Mouse (Mus musculus) urinary bladder, adult 2 months (tissue): ENCODE data around the gene Atf6b. TPM values are rescaled to one million over a fixed set of nuclear protein-coding genes. Genes with fewer than 3 reads are reported as not detected.

Experiments used
- DNase-seq: peaks from one replicate; pipeline ENCODE4 v3.0.0; 2022; ENCODE audit warnings: low spot score
- polyA plus RNA-seq: library from polyadenylated mRNA; depleted of rRNA; stranded (reverse); fragments of >200 nt; gene quantifications from 2 replicates; pipeline ENCODE4 v1.2.3, GENCODE M21; 2012

Atf6b gene
- polyA plus RNA-seq, 1 experiment = 42.1 TPM

- peak; percentile 69 for DNase-seq
Observed at GRCm38 (mm10) chr17:34627093-34627942, 19.6 kb upstream of the Atf6b start.

GRCm38 (mm10) chr17:34627943-34628643 lies 18.9 kb upstream of the Atf6b start, which contains the start of gene Ppt2:
Gene Ppt2, minus strand, starts transcription at chr17:34628510.
- peak; percentile 64 for DNase-seq

GRCm38 (mm10) chr17:34628644-34628967 lies 18.3 kb upstream of the Atf6b start:
- DNase-seq = no peak

GRCm38 (mm10) chr17:34629221-34629751 lies 17.7 kb upstream of the Atf6b start, which contains the start of gene Prrt1:
Gene Prrt1, plus strand, starts transcription at chr17:34629533.
- DNase-seq = no peak

DNA sequence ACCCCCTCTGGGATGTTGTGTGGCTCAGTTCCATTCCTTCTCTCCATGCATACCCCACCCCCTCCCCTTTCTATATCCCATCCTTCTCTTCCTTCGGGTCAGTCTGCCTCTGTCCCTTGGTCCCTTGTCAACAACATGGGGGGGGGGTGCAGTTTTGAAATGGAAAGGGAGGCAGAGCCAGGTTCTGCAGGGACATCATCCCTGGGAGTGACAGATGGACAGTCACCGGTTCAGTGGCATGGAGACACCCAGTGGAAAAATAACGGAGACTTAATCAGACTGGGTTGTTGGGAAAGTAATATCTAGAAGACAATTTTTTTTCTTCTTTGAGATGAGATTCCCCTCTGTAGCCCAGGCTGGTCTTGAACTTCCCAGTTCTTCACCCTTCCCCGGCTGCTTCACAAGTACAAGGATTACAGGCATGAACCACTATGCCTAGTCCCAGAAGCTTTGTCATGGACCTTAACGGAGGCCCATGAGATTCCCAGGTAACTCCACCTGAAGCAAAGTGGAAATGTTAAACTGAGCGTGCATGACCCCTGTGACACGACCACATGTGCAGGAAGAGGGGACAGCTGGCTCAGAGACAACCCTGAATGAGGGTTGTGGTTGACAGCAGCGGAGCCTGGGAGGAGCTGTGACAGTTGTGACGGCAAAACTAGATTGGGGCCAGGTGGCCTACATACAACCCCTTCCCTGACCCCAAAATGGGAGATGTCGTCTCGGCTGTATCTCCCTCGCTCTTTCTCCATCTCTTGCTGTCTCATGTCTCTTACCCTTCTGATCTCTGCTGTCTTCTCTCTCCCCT lies 16.9 kb upstream of the Atf6b start:
- no peak for DNase-seq

- no peak for DNase-seq
Observed at GRCm38 (mm10) chr17:34630761-34631301, 16.1 kb upstream of the Atf6b start.

GRCm38 (mm10) chr17:34631647-34632046 lies 15.3 kb upstream of the Atf6b start:
- no peak for DNase-seq

DNA sequence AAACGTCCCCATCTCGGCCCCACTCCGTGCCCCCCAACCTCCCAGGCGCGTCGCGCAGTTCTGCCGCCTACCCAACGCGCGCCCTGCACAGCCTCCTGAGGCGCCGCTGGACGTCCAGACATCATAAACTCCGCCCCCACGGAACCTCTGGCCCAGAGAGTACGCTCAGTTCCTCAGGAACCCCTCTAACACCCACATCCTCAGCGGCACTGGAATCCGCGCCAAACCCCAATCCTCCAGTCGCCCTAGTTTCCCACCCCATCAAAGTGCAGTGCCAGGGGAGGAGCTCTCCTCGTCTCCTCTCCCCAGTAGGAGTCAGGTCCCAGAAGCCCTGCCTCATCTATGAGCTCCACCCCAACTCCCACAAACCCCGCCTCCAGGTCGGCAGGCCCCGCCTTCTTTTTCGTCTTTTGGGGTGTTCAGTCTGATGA lies 14.7 kb upstream of the Atf6b start:
- DNase-seq = peak; percentile 59

GRCm38 (mm10) chr17:34635671-34636070 lies 11.3 kb upstream of the Atf6b start:
- DNase-seq = no peak

- DNase-seq = no peak
Observed at GRCm38 (mm10) chr17:34637459-34637858, 9.5 kb upstream of the Atf6b start.

GRCm38 (mm10) chr17:34639461-34640255 lies 7.3 kb upstream of the Atf6b start:
- DNase-seq = no peak

- no peak for DNase-seq
Observed at GRCm38 (mm10) chr17:34640778-34641601, 6.0 kb upstream of the Atf6b start.

DNA sequence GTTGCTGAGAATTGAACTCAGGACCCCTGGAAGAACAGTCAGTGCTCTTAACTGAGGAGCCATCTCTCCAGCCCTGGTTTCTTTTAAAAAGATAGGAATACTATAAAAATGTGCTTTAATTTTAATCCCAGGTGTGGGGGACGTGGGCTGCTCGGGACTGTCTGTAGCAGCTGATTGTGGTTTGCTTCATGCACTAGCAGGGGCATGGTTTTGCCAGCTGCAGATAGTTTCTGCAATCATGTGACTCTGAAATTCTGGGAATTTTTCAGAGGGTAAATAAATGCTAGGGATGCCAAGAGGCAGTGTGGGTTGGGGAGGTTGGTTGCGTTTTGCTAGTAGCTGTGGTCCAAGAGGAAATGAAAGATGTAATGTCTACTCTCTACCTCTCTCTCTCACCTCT lies 5.0 kb upstream of the Atf6b start:
- no peak for DNase-seq

DNA sequence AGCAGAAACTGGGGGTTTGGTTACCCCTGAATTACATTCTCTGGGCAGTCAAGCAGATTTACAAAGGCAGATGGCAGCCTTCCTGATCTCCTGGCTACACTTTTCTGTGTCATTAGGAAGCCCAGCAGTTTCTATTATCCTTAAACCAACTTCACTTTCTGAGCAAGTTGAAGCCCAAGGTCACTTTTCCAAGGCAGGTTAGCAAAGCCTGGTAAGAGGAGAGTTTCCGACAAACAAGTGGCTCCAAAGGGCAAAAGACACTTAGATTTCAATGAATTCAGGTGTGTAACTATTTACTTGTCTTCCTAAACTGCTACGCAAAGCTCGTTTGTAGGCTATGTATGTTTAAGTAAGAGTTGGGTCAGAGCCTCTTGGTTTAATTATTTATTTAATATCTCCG lies 3.6 kb upstream of the Atf6b start:
- DNase-seq = no peak

- no peak for DNase-seq
Observed at GRCm38 (mm10) chr17:34643944-34644343, 3.0 kb upstream of the Atf6b start.

- peak; percentile 67 for DNase-seq
Observed at GRCm38 (mm10) chr17:34644608-34645007, 2.3 kb upstream of the Atf6b start, which contains the start of gene Fkbpl. Gene Fkbpl, plus strand, starts transcription at chr17:34644764.

- DNase-seq = no peak
Observed at GRCm38 (mm10) chr17:34645256-34645829, 1.6 kb upstream of the Atf6b start.

- no peak for DNase-seq
Observed at GRCm38 (mm10) chr17:34645831-34646511, 975 bp upstream of the Atf6b start.
